Mouse (Mus musculus) urinary bladder, adult 2 months (tissue): ENCODE measurements around the gene Ly6g5c. TPM values are rescaled to one million over a fixed set of nuclear protein-coding genes. Genes with fewer than 3 reads are reported as not detected.

Experiments
- DNase-seq: peaks from one replicate; pipeline ENCODE4 v3.0.0; 2022; ENCODE audit warnings: low spot score
- polyA plus RNA-seq: library from polyadenylated mRNA; depleted of rRNA; stranded (reverse); fragments of >200 nt; gene quantifications from 2 replicates; pipeline ENCODE4 v1.2.3, GENCODE M21; 2012; rRNA removed

Gene Ly6g5c
- not detected in 2 replicates for polyA plus RNA-seq

GRCm38 (mm10) chr17:35108097-35108496, at the start of gene Ly6g5c:
Gene Ly6g5c, plus strand, starts transcription at chr17:35108279.
- no peak for DNase-seq

- DNase-seq, result no peak
These were observed 49.8 kb upstream of the Ly6g5c start for GRCm38 (mm10) chr17:35058316-35058715.

- DNase-seq, result peak; percentile 67
These were observed 48.9 kb upstream of the Ly6g5c start, which contains the start of gene Ddah2 for GRCm38 (mm10) chr17:35058911-35059892. Gene Ddah2, plus strand, starts transcription at chr17:35059035.

GRCm38 (mm10) chr17:35060071-35060470, 48.0 kb upstream of the Ly6g5c start:
- no peak for DNase-seq

- no peak for DNase-seq
These were observed 47.3 kb upstream of the Ly6g5c start for GRCm38 (mm10) chr17:35060737-35061297.

GRCm38 (mm10) chr17:35061299-35061698, 46.8 kb upstream of the Ly6g5c start:
- no peak for DNase-seq

GRCm38 (mm10) chr17:35063466-35063865, 44.6 kb upstream of the Ly6g5c start:
- DNase-seq, result no peak

GRCm38 (mm10) chr17:35064378-35064877, 43.7 kb upstream of the Ly6g5c start:
- DNase-seq, result no peak

- DNase-seq, result no peak
These were observed 42.8 kb upstream of the Ly6g5c start, which contains the start of gene Ly6g6c for GRCm38 (mm10) chr17:35064951-35065947. Gene Ly6g6c, plus strand, starts transcription at chr17:35065388.

- no peak for DNase-seq
These were observed 42.0 kb upstream of the Ly6g5c start, which contains the start of gene Mpig6b for GRCm38 (mm10) chr17:35066084-35066483. Gene Mpig6b, minus strand, starts transcription at chr17:35066184.

- DNase-seq, result no peak
These were observed 39.7 kb upstream of the Ly6g5c start for GRCm38 (mm10) chr17:35068213-35068914.

- no peak for DNase-seq
These were observed 37.4 kb upstream of the Ly6g5c start for GRCm38 (mm10) chr17:35070556-35071229.

GRCm38 (mm10) chr17:35071454-35071853, 36.6 kb upstream of the Ly6g5c start:
- no peak for DNase-seq

GRCm38 (mm10) chr17:35074097-35074496, 34.0 kb upstream of the Ly6g5c start:
- no peak for DNase-seq

GRCm38 (mm10) chr17:35076507-35077176, 31.4 kb upstream of the Ly6g5c start, which contains the start of gene Ly6g6e:
Gene Ly6g6e, plus strand, starts transcription at chr17:35076902.
- DNase-seq, result no peak

GRCm38 (mm10) chr17:35077285-35077684, 30.8 kb upstream of the Ly6g5c start:
- no peak for DNase-seq

GRCm38 (mm10) chr17:35077786-35078233, 30.3 kb upstream of the Ly6g5c start, which contains the start of gene Ly6g6d:
Gene Ly6g6d, minus strand, starts transcription at chr17:35078065.
- peak; percentile 45 for DNase-seq

GRCm38 (mm10) chr17:35079778-35080177, 28.3 kb upstream of the Ly6g5c start:
- DNase-seq, result no peak

GRCm38 (mm10) chr17:35080248-35080647, 27.8 kb upstream of the Ly6g5c start:
- DNase-seq, result no peak
